Mouse (Mus musculus) thymus, adult 2 months (tissue): ENCODE measurements around the gene Fndc5. TPM values are rescaled to one million over a fixed set of nuclear protein-coding genes. Genes with fewer than 3 reads are reported as not detected.

Source experiments
- DNase-seq: peaks from one replicate; pipeline ENCODE4 v3.0.0; 2021
- H3K27ac ChIP-seq: fragments of 200-500 bp; 2 replicates; pipeline ENCODE4 v1.5.1; 2012; ENCODE audit warnings: low read length, control low read depth; ENCODE audit not compliant: control insufficient read depth, insufficient read depth
- H3K27me3 ChIP-seq: fragments of 200-500 bp; 2 replicates; pipeline ENCODE4 v1.6.1; 2012; ENCODE audit warnings: mild to moderate bottlenecking, low read length, moderate library complexity, mixed read lengths; ENCODE audit not compliant: control insufficient read depth, insufficient read depth
- H3K36me3 ChIP-seq: fragments of 200-500 bp; 2 replicates; pipeline ENCODE4 v1.6.1; 2012; ENCODE audit warnings: mild to moderate bottlenecking, low read length, moderate library complexity; ENCODE audit not compliant: control insufficient read depth, insufficient read depth
- H3K4me1 ChIP-seq: fragments of 200-500 bp; replicated peaks from 2 replicates; pipeline ENCODE4 v1.6.1; 2012; ENCODE audit warnings: low read length; ENCODE audit not compliant: control insufficient read depth, insufficient read depth
- H3K4me3 ChIP-seq: fragments of 200-500 bp; 2 replicates; pipeline ENCODE4 v1.5.1; 2012; ENCODE audit warnings: mild to moderate bottlenecking, low read length, control low read depth, moderate library complexity; ENCODE audit not compliant: control insufficient read depth, insufficient read depth
- CTCF ChIP-seq: fragments of 200-500 bp; IDR thresholded peaks from 2 replicates; pipeline ENCODE4 v1.5.1; 2012; ENCODE audit warnings: mild to moderate bottlenecking, control low read depth, low read length, moderate library complexity, borderline replicate concordance; ENCODE audit not compliant: control insufficient read depth, poor library complexity, insufficient read depth; ENCODE audit errors: extremely low read depth
- POLR2A ChIP-seq: fragments of 200-500 bp; IDR thresholded peaks from 2 replicates; pipeline ENCODE4 v1.6.1; 2012; ENCODE audit warnings: mild to moderate bottlenecking, low read length, control low read depth, moderate library complexity; ENCODE audit not compliant: control insufficient read depth, poor library complexity, insufficient read depth; ENCODE audit errors: extremely low read depth
- WGBS: fragments of 180-500 bp; shearing (Covaris S2); methylation state at CpG from one replicate; pipeline ENCODE4 v1.1.7; 2018; 5-methylcytosine and 5-hydroxymethylcytosine counted together
- polyA plus RNA-seq: library from polyadenylated mRNA; depleted of rRNA; stranded (reverse); fragments of >200 nt; gene quantifications from 2 replicates; pipeline ENCODE4 v1.2.3, GENCODE M21; 2012

Fndc5 gene
- polyA plus RNA-seq, 1 experiment = 7.0 TPM

DNA sequence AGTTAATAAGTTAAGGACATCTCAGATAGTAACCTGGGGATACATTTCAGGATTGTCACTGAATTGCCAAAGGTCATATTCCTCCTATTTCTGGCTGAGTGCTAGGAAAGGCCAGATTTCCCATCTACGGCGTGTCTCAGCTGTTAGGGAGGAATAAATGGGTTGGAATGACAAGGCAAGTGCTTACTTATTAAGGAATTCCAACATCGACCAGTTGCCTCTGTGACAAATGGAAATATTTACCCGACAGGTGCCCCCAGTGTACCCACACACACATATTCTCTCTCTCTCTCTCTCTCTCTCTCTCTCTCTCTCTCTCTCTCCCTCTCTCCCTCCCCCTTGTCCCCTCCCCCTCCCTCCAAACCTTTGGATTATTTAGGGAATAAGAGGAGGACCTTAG, 9.1 kb downstream of the Fndc5 start:
- peaks cover 7% of the 10 kb centered on the region; the same call in 1 of the 2 replicates for H3K4me1 ChIP-seq
- DNase-seq = no peak
- WGBS = 94% methylated on average over 4 of the region's 4 CpGs
- TF ChIP-seq CTCF (no peak), POLR2A (no peak)
- H3K27ac ChIP-seq = no peak overlapping the region
- H3K36me3 ChIP-seq = peaks cover 21% of the 10 kb centered on the region
- H3K4me3 ChIP-seq = no peak overlapping the region
- no peaks in the 10 kb centered on the region for H3K27me3 ChIP-seq

DNA sequence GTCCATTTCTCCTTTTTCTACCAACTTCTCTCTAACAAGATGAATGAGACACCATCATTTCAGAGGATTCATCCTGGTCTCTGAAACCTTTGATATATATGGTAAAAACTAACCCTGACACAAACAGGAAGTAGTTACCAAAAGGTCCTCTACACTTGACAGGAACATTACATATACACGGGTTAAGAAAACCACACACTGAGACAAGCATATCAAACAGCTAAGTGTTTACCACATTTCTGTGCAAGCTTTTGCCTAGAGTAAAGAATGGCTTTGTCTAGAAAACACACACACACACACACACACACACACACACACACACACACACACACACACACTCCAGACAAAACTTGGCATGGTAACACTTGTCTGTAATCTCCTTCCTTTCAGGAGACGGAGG, 9.6 kb downstream of the Fndc5 start:
- Histone ChIP-seq H3K4me3 (no peak overlapping the region), H3K27me3 (no peaks in the 10 kb centered on the region), H3K36me3 (peaks cover 26% of the 10 kb centered on the region), H3K4me1 (peaks cover 7% of the 10 kb centered on the region; the same call in 1 of the 2 replicates), H3K27ac (no peak overlapping the region)
- 35% methylated on average over 2 of the region's 2 CpGs for WGBS
- no peak for TF ChIP-seq POLR2A
- TF ChIP-seq CTCF = no peak
- no peak for DNase-seq

GRCm38 (mm10) chr4:129147552-129148103, 10.8 kb downstream of the Fndc5 start:
- Histone ChIP-seq H3K27me3 (no peaks in the 10 kb centered on the region), H3K4me3 (no peak overlapping the region), H3K27ac (no peak overlapping the region), H3K4me1 (peaks cover 7% of the 10 kb centered on the region; the same call in 1 of the 2 replicates), H3K36me3 (peaks cover 38% of the 10 kb centered on the region)
- DNase-seq = no peak
- TF ChIP-seq CTCF (no peak), POLR2A (no peak)
- WGBS = 98% methylated on average over 13 of the region's 13 CpGs

- DNase-seq = no peak
- no peak overlapping the region for H3K27ac ChIP-seq
- no peak overlapping the region for H3K4me3 ChIP-seq
- TF ChIP-seq CTCF (no peak), POLR2A (no peak)
- H3K4me1 ChIP-seq = peaks cover 3% of the 10 kb centered on the region; the same call in 1 of the 2 replicates
- H3K27me3 ChIP-seq = no peaks in the 10 kb centered on the region
- 95% methylated on average over 1 of the region's 1 CpGs for WGBS
- H3K36me3 ChIP-seq = peaks cover 52% of the 10 kb centered on the region
Observed at GRCm38 (mm10) chr4:129149321-129149720, 12.5 kb downstream of the Fndc5 start.

DNA sequence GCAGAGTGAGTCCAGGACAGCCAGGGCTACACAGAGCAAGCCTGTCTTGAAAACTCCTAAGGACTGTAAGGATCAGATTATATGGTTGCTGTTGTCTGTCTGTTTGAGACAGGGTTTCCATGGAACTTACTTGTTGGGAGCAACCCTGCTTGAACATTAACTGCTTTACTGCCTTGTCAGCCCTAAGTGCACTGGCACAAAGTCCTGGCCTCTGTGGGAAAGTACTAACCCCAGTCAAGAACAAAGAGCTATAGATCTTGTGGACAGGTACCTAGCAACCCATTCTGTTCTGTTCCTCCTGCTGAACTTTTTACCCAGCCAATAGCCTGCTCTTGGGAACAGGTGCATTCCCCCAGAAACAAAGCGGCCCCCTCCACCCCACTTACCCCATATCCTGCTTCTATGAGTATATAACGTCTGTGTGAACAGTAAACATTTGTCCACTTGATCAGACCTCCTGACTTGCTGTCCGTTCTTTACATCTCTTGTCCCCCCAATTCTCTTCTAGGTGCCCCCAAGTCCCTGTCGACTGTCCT, 14.5 kb downstream of the Fndc5 start:
- DNase-seq = no peak
- Histone ChIP-seq H3K36me3 (peaks cover 61% of the 10 kb centered on the region), H3K4me1 (no peaks in the 10 kb centered on the region), H3K27ac (no peak overlapping the region), H3K27me3 (no peaks in the 10 kb centered on the region), H3K4me3 (no peak overlapping the region)
- TF ChIP-seq POLR2A (no peak), CTCF (no peak)
- 92% methylated on average over 4 of the region's 4 CpGs for WGBS

DNA sequence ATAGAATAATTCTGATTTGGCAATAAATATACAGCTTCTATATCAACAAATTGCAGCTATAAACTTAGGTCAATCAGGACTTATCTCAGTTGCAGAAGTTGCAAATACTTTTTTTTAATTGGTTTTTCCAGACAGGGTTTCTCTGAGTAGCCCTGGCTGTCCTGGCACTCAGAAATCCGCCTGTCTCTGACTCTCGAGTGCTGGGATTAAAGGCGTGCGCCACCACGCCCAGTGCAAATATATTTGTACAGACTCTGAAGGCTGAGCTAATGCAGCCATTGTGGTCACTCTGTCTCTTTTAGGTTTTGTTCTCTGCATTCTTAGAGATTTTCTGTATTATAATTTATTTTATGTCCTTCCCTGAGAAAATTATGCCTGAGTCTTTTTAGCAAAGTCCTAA, 20.7 kb downstream of the Fndc5 start:
- H3K4me1 ChIP-seq = no peaks in the 10 kb centered on the region
- no peak overlapping the region for H3K27ac ChIP-seq
- no peak for DNase-seq
- no peaks in the 10 kb centered on the region for H3K27me3 ChIP-seq
- TF ChIP-seq POLR2A (no peak), CTCF (no peak)
- peaks cover 34% of the 10 kb centered on the region for H3K36me3 ChIP-seq
- H3K4me3 ChIP-seq = no peak overlapping the region
- WGBS = 95% methylated on average over 5 of the region's 5 CpGs

DNA sequence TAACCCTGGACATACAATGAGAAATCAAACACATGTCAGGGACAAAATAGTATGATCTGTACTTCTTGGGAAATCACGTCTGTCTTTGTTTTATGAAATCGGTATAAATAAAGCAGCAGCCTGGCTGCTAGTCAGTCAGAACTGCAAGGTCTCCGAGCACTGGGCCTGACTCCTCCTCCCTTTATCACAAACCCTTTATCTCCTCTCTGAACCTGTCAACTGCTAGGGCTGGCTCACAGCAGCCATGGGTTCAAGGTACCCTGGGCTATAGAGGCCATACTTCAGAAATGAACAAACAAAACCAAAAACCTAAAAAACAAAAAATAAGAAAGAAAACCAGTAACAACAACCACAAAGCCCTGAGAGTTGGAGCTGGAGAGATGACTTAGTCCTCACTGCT, 21.8 kb downstream of the Fndc5 start:
- Histone ChIP-seq H3K36me3 (peaks cover 27% of the 10 kb centered on the region), H3K4me3 (no peak overlapping the region), H3K4me1 (no peaks in the 10 kb centered on the region), H3K27ac (no peak overlapping the region), H3K27me3 (no peaks in the 10 kb centered on the region)
- TF ChIP-seq POLR2A (no peak), CTCF (no peak)
- DNase-seq = no peak
- 93% methylated on average over 3 of the region's 3 CpGs for WGBS
